Mouse (Mus musculus): ENCODE measurements around the gene Cse1l.

DNA sequence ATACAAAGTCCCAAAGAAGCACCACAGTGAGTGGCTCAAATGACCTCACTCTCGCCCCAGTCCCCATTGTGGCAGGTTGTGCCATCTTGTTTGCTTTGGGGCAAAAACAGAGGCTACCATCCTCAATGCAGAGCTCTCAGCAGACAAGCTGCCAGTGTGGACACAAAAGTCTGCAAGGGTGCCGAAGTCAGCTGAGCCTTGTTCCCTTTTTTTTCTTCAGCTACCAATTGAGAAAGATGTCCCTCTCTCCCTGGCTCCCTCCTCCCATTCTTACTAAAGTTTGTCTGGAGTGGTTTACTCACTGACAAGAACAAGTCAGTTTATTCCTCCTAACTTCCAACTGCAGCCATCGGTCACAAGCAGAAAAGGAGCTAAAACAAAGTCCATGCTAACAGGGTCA is 70.5 kb downstream of the Cse1l start:
- TF ChIP-seq USF1 (IDR thresholded peaks at IDR 0.05; ENCODE audit: low read depth, low read length), result no peak
- TF ChIP-seq CTCF (conservative IDR thresholded peaks at IDR 0.05 in 1 of 2, IDR thresholded peaks at IDR 0.05 in 1 of 2; ENCODE audit: low read depth in 2 of 2, low read length in 2 of 2), result no peak
- TF ChIP-seq MYC (IDR thresholded peaks at IDR 0.05; ENCODE audit: low read depth, low read length), result no peak
- TF ChIP-seq SIN3A (IDR thresholded peaks at IDR 0.05; ENCODE audit: low read length), result no peak
- no peak for TF ChIP-seq POLR2A (IDR thresholded peaks at IDR 0.05; ENCODE audit: low read depth, low read length)
- no peak for TF ChIP-seq UBTF (IDR thresholded peaks at IDR 0.05; ENCODE audit: low read depth, low read length)
- TF ChIP-seq TBP (conservative IDR thresholded peaks at IDR 0.05; ENCODE audit: low read depth, low read length), result no peak
- TF ChIP-seq MAFK (IDR thresholded peaks at IDR 0.05; ENCODE audit: insufficient replicate concordance, low read length), result no peak
- no peak for TF ChIP-seq HCFC1 (IDR thresholded peaks at IDR 0.05; ENCODE audit: low read depth, low read length)
- TF ChIP-seq MAZ (IDR thresholded peaks at IDR 0.05; ENCODE audit: low read depth, low read length), result no peak
- TF ChIP-seq RCOR1 (conservative IDR thresholded peaks at IDR 0.05; ENCODE audit: low read depth, low read length), result no peak
- no peak for TF ChIP-seq SMC3 (IDR thresholded peaks at IDR 0.05; ENCODE audit: low read depth, low read length)
